8 mouse cellular contexts compared by ENCODE assay signal in genomic region chr13:37751154-37751950, GRCm38 (mm10). TPM values are rescaled to one million over a fixed set of nuclear protein-coding genes. Genes with fewer than 3 reads are reported as not detected.
DNase-seq lines count a peak whose midpoint lies in the region; ATAC-seq and TF ChIP-seq lines count a peak whose summit lies in the region.

No protein-coding gene starts in this region.

- H3K4me2 ChIP-seq in heart, embryonic 15.5 days, result no peak overlapping the region
- no peak overlapping the region; the same call in 1 of the 2 replicates for H3K4me2 ChIP-seq in liver, postnatal 0 days (ENCODE audit: low read depth, low read length)

- no peak overlapping the region for H3K9ac ChIP-seq in ES-Bruce4 (ENCODE audit: low read depth, poor library complexity, severe bottlenecking)
- no peak overlapping the region for H3K9ac ChIP-seq in heart, embryonic 15.5 days
- H3K9ac ChIP-seq in liver, postnatal 0 days (replicated peaks), result no peak overlapping the region

- peak; percentile 16 for DNase-seq in gastrocnemius, postnatal 10 days
- DNase-seq in gastrocnemius, postnatal 36 days, result no peak
- peak; percentile 31 for DNase-seq in liver, postnatal 0 days
- DNase-seq in spleen, postnatal 36 days (ENCODE audit: low spot score in 2 of 2), result peak; percentile 75 to 77
- DNase-seq in ovary, postnatal 10 days (ENCODE audit: low spot score), result no peak

- TF ChIP-seq POLR2A in ES-Bruce4 (IDR thresholded peaks at IDR 0.05; ENCODE audit: insufficient read depth, low read length), result no peak

- H3K27me3 ChIP-seq in ES-Bruce4 (ENCODE audit: control insufficient read depth, insufficient read depth, low read length, poor library complexity, severe bottlenecking), result no peaks in the 10 kb centered on the region
- H3K27me3 ChIP-seq in heart, embryonic 15.5 days, result no peaks in the 10 kb centered on the region
- H3K27me3 ChIP-seq in liver, postnatal 0 days (ENCODE audit: insufficient read depth, low read length), result no peaks in the 10 kb centered on the region

- no peak for TF ChIP-seq EP300 in ES-Bruce4 (IDR thresholded peaks at IDR 0.05; ENCODE audit: insufficient read depth, low read depth, low read length)
- no peak for TF ChIP-seq EP300 in liver, postnatal 0 days (IDR thresholded peaks at IDR 0.05; ENCODE audit: low read depth)

- intact Hi-C loops in gastrocnemius, postnatal 36 days (cut with DNase I), result no loop called here

- H3K36me3 ChIP-seq in ES-Bruce4 (ENCODE audit: control insufficient read depth, insufficient read depth, low read length, poor library complexity, severe bottlenecking), result no peaks in the 10 kb centered on the region
- no peaks in the 10 kb centered on the region for H3K36me3 ChIP-seq in heart, embryonic 15.5 days
- no peaks in the 10 kb centered on the region for H3K36me3 ChIP-seq in liver, postnatal 0 days (replicated peaks; ENCODE audit: insufficient read depth, low read length)

- no peak for TF ChIP-seq CTCF in ES-Bruce4 (IDR thresholded peaks at IDR 0.05; ENCODE audit: low read depth, low read length)
- TF ChIP-seq CTCF in liver, postnatal 0 days (IDR thresholded peaks at IDR 0.05; ENCODE audit: low read depth), result no peak

- ATAC-seq in heart, embryonic 15.5 days (replicated peaks; ENCODE audit: insufficient number of reproducible peaks, insufficient read depth, low FRiP score, low read depth), result no peak; the same call in 1 of the 2 replicates
- peak; percentile 41; the same call in 1 of the 2 replicates for ATAC-seq in liver, postnatal 0 days
- ATAC-seq in cerebellum, adult (ENCODE audit: insufficient number of reproducible peaks, low FRiP score, low TSS enrichment), result no peak

- H3K27ac ChIP-seq in ES-Bruce4 (ENCODE audit: insufficient read depth, low read length), result peak overlapping the region; percentile 34; the same call in 1 of the 2 replicates
- 0 out of 2 replicates have a peak overlapping the region, but pooled peaks have one; percentile 4 for H3K27ac ChIP-seq in heart, embryonic 15.5 days
- peak overlapping the region; percentile 59; the same call in 1 of the 2 replicates for H3K27ac ChIP-seq in liver, postnatal 0 days (ENCODE audit: low read depth)

- 37% methylated on average over 9 of the region's 9 CpGs for WGBS in heart, embryonic 15.5 days
- WGBS in liver, postnatal 0 days (ENCODE audit: insufficient replicate concordance), result 26% methylated on average over 9 of the region's 9 CpGs

- H3K4me1 ChIP-seq in ES-Bruce4 (ENCODE audit: control insufficient read depth, insufficient read depth, low read length), result peaks cover 7% of the 10 kb centered on the region
- peaks cover 10% of the 10 kb centered on the region; the same call in 1 of the 2 replicates for H3K4me1 ChIP-seq in heart, embryonic 15.5 days (replicated peaks)
- H3K4me1 ChIP-seq in liver, postnatal 0 days (ENCODE audit: insufficient read depth), result peaks cover 18% of the 10 kb centered on the region

- no peaks in the 10 kb centered on the region for H3K9me3 ChIP-seq in ES-Bruce4 (replicated peaks; ENCODE audit: control insufficient read depth, insufficient read depth, low read length, poor library complexity, severe bottlenecking)
- H3K9me3 ChIP-seq in heart, embryonic 15.5 days (replicated peaks), result no peaks in the 10 kb centered on the region
- no peaks in the 10 kb centered on the region for H3K9me3 ChIP-seq in liver, postnatal 0 days (ENCODE audit: low read length)

- no peak overlapping the region for H3K4me3 ChIP-seq in ES-Bruce4 (ENCODE audit: low read depth, low read length)
- no peak overlapping the region for H3K4me3 ChIP-seq in heart, embryonic 15.5 days
- H3K4me3 ChIP-seq in liver, postnatal 0 days (ENCODE audit: low read depth, low read length), result no peak overlapping the region

RNA-seq across cellular contexts. Expression of gene Rreb1, which starts 26.8 kb away (rescaled TPM):
- 10 to 100 TPM; 33.1 to 45.5 TPM for total RNA-seq in gastrocnemius, postnatal 10 days (2021)
- total RNA-seq in gastrocnemius, postnatal 36 days (2021), result 10 to 100 TPM; 16.1 to 22.5 TPM
- polyA plus RNA-seq in ES-Bruce4 (2011; ENCODE audit: insufficient read depth, insufficient read length, low read depth, missing spikeins), result 25.9 and 31.5 TPM in 2 replicates
- polyA plus RNA-seq in heart, embryonic 15.5 days (2015; fragmentation: Nextera tagmentation; extraction: Ambion mirVana), result 9.7 and 12.2 TPM in 2 replicates
- 3.8 and 4.4 TPM in 2 replicates for polyA plus RNA-seq in liver, postnatal 0 days (2015; fragmentation: Nextera tagmentation; extraction: Ambion mirVana)

Comparison
In these comparisons a context has a peak if more than half of its experiments do, and no peak if none do; other contexts are left out.
1. DNase-seq: peak in gastrocnemius, postnatal 10 days (single experiment), liver, postnatal 0 days (single experiment) and spleen, postnatal 36 days (2 of 2); none in gastrocnemius, postnatal 36 days (0 of 2) and ovary, postnatal 10 days (single experiment).
2. H3K27ac ChIP-seq: peak in every context shown above with its lines; median percentile 59 in liver, postnatal 0 days; 34 in ES-Bruce4; 4 in heart, embryonic 15.5 days.